Mouse (Mus musculus): ENCODE measurements around the gene Pfkfb4. TPM values are rescaled to one million over a fixed set of nuclear protein-coding genes. Genes with fewer than 3 reads are reported as not detected.
A peak's percentile ranks its signal among the peaks of the same experiment; 100 is the strongest.

Pfkfb4 gene
- polyA plus RNA-seq, 1 experiment from 2014 or later, result 3.9 TPM

- Histone ChIP-seq H3K4me1 (replicated peaks) (peaks cover 16% of the 10 kb centered on the region), H3K27ac (replicated peaks) (no peak overlapping the region), H3K36me3 (replicated peaks) (no peaks in the 10 kb centered on the region), H3K9ac (peak overlapping the region; percentile 60; the same call in 1 of the 2 replicates), H3K27me3 (peaks cover 25% of the 10 kb centered on the region), H3K4me3 (replicated peaks) (peak overlapping the region; percentile 60), H3K4me2 (peak overlapping the region; percentile 77), H3K9me3 (replicated peaks) (no peaks in the 10 kb centered on the region)
- 22% methylated on average over 8 of the region's 8 CpGs for WGBS (ENCODE audit: insufficient replicate concordance)
- ATAC-seq (ENCODE audit: insufficient read depth), result peak; percentile 52; the same call in 1 of the 2 replicates
Measured at GRCm38 (mm10) chr9:109038901-109039364, 47.4 kb downstream of the Pfkfb4 start.

- H3K27me3 ChIP-seq, result peaks cover 25% of the 10 kb centered on the region
- H3K9ac ChIP-seq, result no peak overlapping the region
- peak overlapping the region; percentile 77; the same call in 1 of the 2 replicates for H3K4me2 ChIP-seq
- H3K4me3 ChIP-seq (replicated peaks), result no peak overlapping the region
- H3K27ac ChIP-seq (replicated peaks), result no peak overlapping the region
- ATAC-seq (ENCODE audit: insufficient read depth), result no peak
- 63% methylated on average over 4 of the region's 4 CpGs for WGBS (ENCODE audit: insufficient replicate concordance)
- H3K9me3 ChIP-seq (replicated peaks), result no peaks in the 10 kb centered on the region
- H3K4me1 ChIP-seq (replicated peaks), result peaks cover 16% of the 10 kb centered on the region
- no peaks in the 10 kb centered on the region for H3K36me3 ChIP-seq (replicated peaks)
Measured at GRCm38 (mm10) chr9:109039681-109040080, 48.1 kb downstream of the Pfkfb4 start.

- no peak overlapping the region for H3K27ac ChIP-seq (replicated peaks)
- peaks cover 16% of the 10 kb centered on the region for H3K4me1 ChIP-seq (replicated peaks)
- no peaks in the 10 kb centered on the region for H3K36me3 ChIP-seq (replicated peaks)
- WGBS (ENCODE audit: insufficient replicate concordance), result 63% methylated on average over 8 of the region's 8 CpGs
- peaks cover 25% of the 10 kb centered on the region for H3K27me3 ChIP-seq
- H3K9me3 ChIP-seq (replicated peaks), result no peaks in the 10 kb centered on the region
- H3K4me2 ChIP-seq, result no peak overlapping the region
- H3K9ac ChIP-seq, result no peak overlapping the region
- no peak for ATAC-seq (ENCODE audit: insufficient read depth)
- H3K4me3 ChIP-seq (replicated peaks), result no peak overlapping the region
Measured at GRCm38 (mm10) chr9:109040216-109040615, 48.6 kb downstream of the Pfkfb4 start.

GRCm38 (mm10) chr9:109040906-109041305 is 49.3 kb downstream of the Pfkfb4 start:
- no peak overlapping the region for H3K9ac ChIP-seq
- WGBS (ENCODE audit: insufficient replicate concordance), result 58% methylated on average over 6 of the region's 6 CpGs
- no peaks in the 10 kb centered on the region for H3K9me3 ChIP-seq (replicated peaks)
- peaks cover 16% of the 10 kb centered on the region for H3K4me1 ChIP-seq (replicated peaks)
- H3K36me3 ChIP-seq (replicated peaks), result no peaks in the 10 kb centered on the region
- H3K27me3 ChIP-seq, result peaks cover 25% of the 10 kb centered on the region
- ATAC-seq (ENCODE audit: insufficient read depth), result no peak
- H3K27ac ChIP-seq (replicated peaks), result no peak overlapping the region
- H3K4me3 ChIP-seq (replicated peaks), result no peak overlapping the region
- no peak overlapping the region for H3K4me2 ChIP-seq

- no peaks in the 10 kb centered on the region for H3K9me3 ChIP-seq (replicated peaks)
- 74% methylated on average over 7 of the region's 7 CpGs for WGBS (ENCODE audit: insufficient replicate concordance)
- H3K27me3 ChIP-seq, result peaks cover 25% of the 10 kb centered on the region
- H3K36me3 ChIP-seq (replicated peaks), result no peaks in the 10 kb centered on the region
- no peak overlapping the region for H3K27ac ChIP-seq (replicated peaks)
- no peak overlapping the region for H3K4me3 ChIP-seq (replicated peaks)
- ATAC-seq (ENCODE audit: insufficient read depth), result no peak
- no peak overlapping the region for H3K9ac ChIP-seq
- H3K4me1 ChIP-seq (replicated peaks), result peaks cover 16% of the 10 kb centered on the region
- no peak overlapping the region for H3K4me2 ChIP-seq
Measured at GRCm38 (mm10) chr9:109041351-109041750, 49.8 kb downstream of the Pfkfb4 start.

GRCm38 (mm10) chr9:109046306-109046705 is 54.7 kb downstream of the Pfkfb4 start:
- no peak for ATAC-seq (ENCODE audit: insufficient read depth)
- WGBS (ENCODE audit: insufficient replicate concordance), result 30% methylated on average over 5 of the region's 5 CpGs
- H3K27me3 ChIP-seq, result no peaks in the 10 kb centered on the region
- no peak overlapping the region for H3K9ac ChIP-seq
- H3K27ac ChIP-seq (replicated peaks), result no peak overlapping the region
- no peak overlapping the region for H3K4me3 ChIP-seq (replicated peaks)
- H3K4me2 ChIP-seq, result no peak overlapping the region
- peaks cover 10% of the 10 kb centered on the region; the same call in 1 of the 2 replicates for H3K4me1 ChIP-seq (replicated peaks)
- no peaks in the 10 kb centered on the region for H3K36me3 ChIP-seq (replicated peaks)
- H3K9me3 ChIP-seq (replicated peaks), result no peaks in the 10 kb centered on the region

- Histone ChIP-seq H3K27me3 (no peaks in the 10 kb centered on the region), H3K4me2 (no peak overlapping the region), H3K36me3 (replicated peaks) (no peaks in the 10 kb centered on the region), H3K9me3 (replicated peaks) (no peaks in the 10 kb centered on the region), H3K27ac (replicated peaks) (no peak overlapping the region), H3K4me3 (replicated peaks) (no peak overlapping the region), H3K4me1 (replicated peaks) (peaks cover 17% of the 10 kb centered on the region), H3K9ac (no peak overlapping the region)
- 57% methylated on average over 7 of the region's 7 CpGs for WGBS (ENCODE audit: insufficient replicate concordance)
- ATAC-seq (ENCODE audit: insufficient read depth), result no peak
Measured at GRCm38 (mm10) chr9:109049316-109049715, 57.7 kb downstream of the Pfkfb4 start.

- Histone ChIP-seq H3K4me3 (replicated peaks) (no peak overlapping the region), H3K9ac (no peak overlapping the region), H3K27ac (replicated peaks) (no peak overlapping the region), H3K4me1 (replicated peaks) (peaks cover 25% of the 10 kb centered on the region), H3K27me3 (no peaks in the 10 kb centered on the region), H3K9me3 (replicated peaks) (no peaks in the 10 kb centered on the region), H3K36me3 (replicated peaks) (no peaks in the 10 kb centered on the region), H3K4me2 (no peak overlapping the region)
- WGBS (ENCODE audit: insufficient replicate concordance), result 73% methylated on average over 9 of the region's 9 CpGs
- no peak for ATAC-seq (ENCODE audit: insufficient read depth)
Measured at GRCm38 (mm10) chr9:109049996-109050673, 58.6 kb downstream of the Pfkfb4 start.

GRCm38 (mm10) chr9:109050674-109050997 is 59.1 kb downstream of the Pfkfb4 start:
- no peak for ATAC-seq (ENCODE audit: insufficient read depth)
- Histone ChIP-seq H3K4me3 (replicated peaks) (no peak overlapping the region), H3K36me3 (replicated peaks) (no peaks in the 10 kb centered on the region), H3K4me1 (replicated peaks) (peaks cover 30% of the 10 kb centered on the region), H3K27ac (replicated peaks) (no peak overlapping the region), H3K4me2 (no peak overlapping the region), H3K9me3 (replicated peaks) (no peaks in the 10 kb centered on the region), H3K9ac (no peak overlapping the region), H3K27me3 (no peaks in the 10 kb centered on the region)
- 52% methylated on average over 3 of the region's 3 CpGs for WGBS (ENCODE audit: insufficient replicate concordance)

- Histone ChIP-seq H3K9me3 (replicated peaks) (no peaks in the 10 kb centered on the region), H3K9ac (no peak overlapping the region), H3K4me2 (no peak overlapping the region), H3K4me1 (replicated peaks) (peaks cover 34% of the 10 kb centered on the region), H3K4me3 (replicated peaks) (no peak overlapping the region), H3K36me3 (replicated peaks) (peaks cover under 1% of the 10 kb centered on the region; the same call in 1 of the 2 replicates), H3K27me3 (no peaks in the 10 kb centered on the region), H3K27ac (replicated peaks) (no peak overlapping the region)
- 55% methylated on average over 13 of the region's 13 CpGs for WGBS (ENCODE audit: insufficient replicate concordance)
- no peak for ATAC-seq (ENCODE audit: insufficient read depth)
Measured at GRCm38 (mm10) chr9:109051011-109051501, 59.5 kb downstream of the Pfkfb4 start.

GRCm38 (mm10) chr9:109051651-109052489 is 60.3 kb downstream of the Pfkfb4 start:
- Histone ChIP-seq H3K9me3 (replicated peaks) (no peaks in the 10 kb centered on the region), H3K4me1 (replicated peaks) (peaks cover 39% of the 10 kb centered on the region), H3K9ac (no peak overlapping the region), H3K36me3 (replicated peaks) (peaks cover 9% of the 10 kb centered on the region), H3K4me3 (replicated peaks) (no peak overlapping the region), H3K27ac (replicated peaks) (no peak overlapping the region), H3K4me2 (no peak overlapping the region), H3K27me3 (no peaks in the 10 kb centered on the region)
- 67% methylated on average over 10 of the region's 10 CpGs for WGBS (ENCODE audit: insufficient replicate concordance)
- no peak for ATAC-seq (ENCODE audit: insufficient read depth)
